Mouse (Mus musculus): ENCODE data around the gene Fhl2. TPM values are rescaled to one million over a fixed set of nuclear protein-coding genes. Genes with fewer than 3 reads are reported as not detected.

Gene Fhl2
- polyA plus RNA-seq, 1 experiment from 2014 or later = 145 TPM

- TF ChIP-seq CTCF (IDR thresholded peaks at IDR 0.05; ENCODE audit: low read depth) = no peak
These were observed 25.7 kb downstream of the Fhl2 start for GRCm38 (mm10) chr1:43171093-43171492.

GRCm38 (mm10) chr1:43169661-43170060 is 27.1 kb downstream of the Fhl2 start:
- Histone ChIP-seq H3K9me3 (replicated peaks; ENCODE audit: low read length) (no peaks in the 10 kb centered on the region), H3K4me2 (ENCODE audit: low read length) (no peak overlapping the region), H3K36me3 (ENCODE audit: insufficient read depth, low read length) (no peaks in the 10 kb centered on the region), H3K9ac (ENCODE audit: low read depth, low read length) (no peak overlapping the region), H3K4me1 (replicated peaks; ENCODE audit: insufficient read depth, low read length) (peaks cover 18% of the 10 kb centered on the region), H3K4me3 (replicated peaks; ENCODE audit: low read depth, low read length) (no peak overlapping the region), H3K27me3 (ENCODE audit: insufficient read depth, low read length) (no peaks in the 10 kb centered on the region), H3K27ac (peak overlapping the region; percentile 71; the same call in 1 of the 2 replicates)
- ATAC-seq (replicated peaks; ENCODE audit: low FRiP score, low read depth) = no peak
- no peak for DNase-seq (ENCODE audit: low spot score)
- no peak for TF ChIP-seq CTCF (IDR thresholded peaks at IDR 0.05; ENCODE audit: low read depth)
- WGBS = 68% methylated on average over 1 of the region's 1 CpGs

More at GRCm38 (mm10) chr1:43171093-43171492, 25.7 kb downstream of the Fhl2 start:
- peaks cover 18% of the 10 kb centered on the region for H3K4me1 ChIP-seq (replicated peaks; ENCODE audit: insufficient read depth, low read length)
- H3K27ac ChIP-seq = peak overlapping the region; percentile 50; the same call in 1 of the 2 replicates
- DNase-seq (ENCODE audit: low spot score) (peak; percentile 85), ATAC-seq (replicated peaks; ENCODE audit: low FRiP score, low read depth) (no peak)
- H3K27me3 ChIP-seq (ENCODE audit: insufficient read depth, low read length) = no peaks in the 10 kb centered on the region
- WGBS = 26% methylated on average over 3 of the region's 3 CpGs
- no peak overlapping the region for H3K4me2 ChIP-seq (ENCODE audit: low read length)
- H3K9me3 ChIP-seq (replicated peaks; ENCODE audit: low read length) = no peaks in the 10 kb centered on the region
- H3K36me3 ChIP-seq (ENCODE audit: insufficient read depth, low read length) = no peaks in the 10 kb centered on the region
- H3K9ac ChIP-seq (ENCODE audit: low read depth, low read length) = no peak overlapping the region
- no peak overlapping the region for H3K4me3 ChIP-seq (replicated peaks; ENCODE audit: low read depth, low read length)

- peaks cover 18% of the 10 kb centered on the region for H3K4me1 ChIP-seq (replicated peaks; ENCODE audit: insufficient read depth, low read length)
- H3K27ac ChIP-seq = peak overlapping the region; percentile 71
- 77% methylated on average over 7 of the region's 7 CpGs for WGBS
- H3K36me3 ChIP-seq (ENCODE audit: insufficient read depth, low read length) = no peaks in the 10 kb centered on the region
- H3K4me3 ChIP-seq (replicated peaks; ENCODE audit: low read depth, low read length) = no peak overlapping the region
- H3K27me3 ChIP-seq (ENCODE audit: insufficient read depth, low read length) = no peaks in the 10 kb centered on the region
- H3K9ac ChIP-seq (ENCODE audit: low read depth, low read length) = no peak overlapping the region
- no peak overlapping the region for H3K4me2 ChIP-seq (ENCODE audit: low read length)
- TF ChIP-seq CTCF (IDR thresholded peaks at IDR 0.05; ENCODE audit: low read depth) = no peak
- DNase-seq (ENCODE audit: low spot score) (no peak), ATAC-seq (replicated peaks; ENCODE audit: low FRiP score, low read depth) (no peak)
- H3K9me3 ChIP-seq (replicated peaks; ENCODE audit: low read length) = no peaks in the 10 kb centered on the region
These were observed 27.6 kb downstream of the Fhl2 start for GRCm38 (mm10) chr1:43169227-43169626.

- H3K4me3 ChIP-seq (replicated peaks; ENCODE audit: low read depth, low read length) = no peak overlapping the region
- H3K27ac ChIP-seq = peak overlapping the region; percentile 71
- DNase-seq (ENCODE audit: low spot score) (no peak), ATAC-seq (replicated peaks; ENCODE audit: low FRiP score, low read depth) (no peak)
- WGBS = 55% methylated on average over 7 of the region's 7 CpGs
- no peak for TF ChIP-seq CTCF (IDR thresholded peaks at IDR 0.05; ENCODE audit: low read depth)
- no peaks in the 10 kb centered on the region for H3K9me3 ChIP-seq (replicated peaks; ENCODE audit: low read length)
- H3K9ac ChIP-seq (ENCODE audit: low read depth, low read length) = no peak overlapping the region
- H3K4me1 ChIP-seq (replicated peaks; ENCODE audit: insufficient read depth, low read length) = peaks cover 21% of the 10 kb centered on the region
- no peak overlapping the region for H3K4me2 ChIP-seq (ENCODE audit: low read length)
- H3K27me3 ChIP-seq (ENCODE audit: insufficient read depth, low read length) = no peaks in the 10 kb centered on the region
- H3K36me3 ChIP-seq (ENCODE audit: insufficient read depth, low read length) = no peaks in the 10 kb centered on the region
These were observed 28.2 kb downstream of the Fhl2 start for GRCm38 (mm10) chr1:43168618-43169017.

- Histone ChIP-seq H3K36me3 (ENCODE audit: insufficient read depth, low read length) (no peaks in the 10 kb centered on the region), H3K4me2 (ENCODE audit: low read length) (no peak overlapping the region), H3K27ac (peak overlapping the region; percentile 71), H3K27me3 (ENCODE audit: insufficient read depth, low read length) (no peaks in the 10 kb centered on the region), H3K9ac (ENCODE audit: low read depth, low read length) (no peak overlapping the region), H3K4me1 (replicated peaks; ENCODE audit: insufficient read depth, low read length) (peaks cover 23% of the 10 kb centered on the region), H3K4me3 (replicated peaks; ENCODE audit: low read depth, low read length) (no peak overlapping the region), H3K9me3 (replicated peaks; ENCODE audit: low read length) (no peaks in the 10 kb centered on the region)
- 21% methylated on average over 5 of the region's 5 CpGs for WGBS
- ATAC-seq (replicated peaks; ENCODE audit: low FRiP score, low read depth) (no peak), DNase-seq (ENCODE audit: low spot score) (peak; percentile 70)
- TF ChIP-seq CTCF (IDR thresholded peaks at IDR 0.05; ENCODE audit: low read depth) = no peak
These were observed 28.8 kb downstream of the Fhl2 start for GRCm38 (mm10) chr1:43168026-43168425.

- Histone ChIP-seq H3K36me3 (ENCODE audit: insufficient read depth, low read length) (no peaks in the 10 kb centered on the region), H3K27me3 (ENCODE audit: insufficient read depth, low read length) (no peaks in the 10 kb centered on the region), H3K9me3 (replicated peaks; ENCODE audit: low read length) (no peaks in the 10 kb centered on the region), H3K27ac (peak overlapping the region; percentile 88; the same call in 1 of the 2 replicates), H3K4me3 (replicated peaks; ENCODE audit: low read depth, low read length) (no peak overlapping the region), H3K4me1 (replicated peaks; ENCODE audit: insufficient read depth, low read length) (peaks cover 26% of the 10 kb centered on the region), H3K4me2 (ENCODE audit: low read length) (no peak overlapping the region), H3K9ac (ENCODE audit: low read depth, low read length) (no peak overlapping the region)
- DNase-seq (ENCODE audit: low spot score) = no peak
- WGBS = 92% methylated on average over 5 of the region's 5 CpGs
- ATAC-seq (replicated peaks; ENCODE audit: low FRiP score, low read depth) = no peak
- no peak for TF ChIP-seq CTCF (IDR thresholded peaks at IDR 0.05; ENCODE audit: low read depth)
These were observed 32.2 kb downstream of the Fhl2 start for GRCm38 (mm10) chr1:43164582-43164981.
